Comparison of ENCODE assay signal across 9 mouse cellular contexts in genomic region chr1:55960291-55960690, GRCm38 (mm10).
A peak's percentile ranks its signal among the peaks of the same experiment; 100 is the strongest.
DNase-seq lines count a peak whose midpoint lies in the region; ATAC-seq and TF ChIP-seq lines count a peak whose summit lies in the region.
"Had no signal": no experiment of that assay in that cellular context is flagged by ENCODE, and none has a peak within 500 bp of the region (broad histone marks: within the 10 kb centered on the region; RNA-seq: fewer than 3 reads in every experiment).

No protein-coding gene starts in this region.

- H3K27ac ChIP-seq in spleen, adult 2 months (ENCODE audit: insufficient read depth, low read length) = no peak overlapping the region
- no peak overlapping the region for H3K27ac ChIP-seq in forebrain, embryonic 16.5 days (ENCODE audit: low read length)
- no peak overlapping the region for H3K27ac ChIP-seq in liver, embryonic 11.5 days (ENCODE audit: low read depth, low read length)
- H3K27ac ChIP-seq in olfactory bulb, adult 2 months (ENCODE audit: insufficient read depth, low read depth, low read length) = no peak overlapping the region
- H3K27ac ChIP-seq: stomach, embryonic 15.5 days had no signal

- DNase-seq in spleen, adult 2 months (ENCODE audit: low read depth in 1 of 2, low spot score in 2 of 2) = peak in 1 of 2 experiments; percentile 9
- no peak for DNase-seq in spleen, postnatal 14 days (ENCODE audit: low spot score in 2 of 2)
- peak; percentile 75 for DNase-seq in kidney, postnatal 10 days
- DNase-seq in liver, embryonic 11.5 days (ENCODE audit: low spot score) = peak; percentile 38
- DNase-seq in urinary bladder, postnatal 25 days (ENCODE audit: low spot score) = peak; percentile 62

- H3K36me3 ChIP-seq in spleen, adult 2 months (ENCODE audit: control insufficient read depth, insufficient read depth, low read length) = no peaks in the 10 kb centered on the region
- no peaks in the 10 kb centered on the region for H3K36me3 ChIP-seq in forebrain, embryonic 16.5 days (ENCODE audit: control insufficient read depth, insufficient read depth)
- H3K36me3 ChIP-seq in liver, embryonic 11.5 days (ENCODE audit: control insufficient read depth, insufficient read depth, low read length) = no peaks in the 10 kb centered on the region
- H3K36me3 ChIP-seq: stomach, embryonic 15.5 days had no signal

- no peak for TF ChIP-seq POLR2A in spleen, adult 2 months (IDR thresholded peaks at IDR 0.05; ENCODE audit: low read depth, low read length)
- TF ChIP-seq POLR2A in olfactory bulb, adult 2 months (IDR thresholded peaks at IDR 0.05; ENCODE audit: insufficient read depth, low read depth, low read length) = no peak

- no peaks in the 10 kb centered on the region for H3K27me3 ChIP-seq in spleen, adult 2 months (ENCODE audit: control insufficient read depth, insufficient read depth, low read length)
- no peaks in the 10 kb centered on the region for H3K27me3 ChIP-seq in forebrain, embryonic 16.5 days (replicated peaks; ENCODE audit: control insufficient read depth, insufficient read depth, low read length)
- H3K27me3 ChIP-seq in liver, embryonic 11.5 days (replicated peaks; ENCODE audit: control insufficient read depth, insufficient read depth, low read length) = no peaks in the 10 kb centered on the region
- H3K27me3 ChIP-seq: stomach, embryonic 15.5 days had no signal

- no peak overlapping the region for H3K9ac ChIP-seq in forebrain, embryonic 16.5 days (replicated peaks; ENCODE audit: low read depth, low read length)
- no peak overlapping the region for H3K9ac ChIP-seq in liver, embryonic 11.5 days (ENCODE audit: low read depth, low read length)
- H3K9ac ChIP-seq: stomach, embryonic 15.5 days had no signal

- TF ChIP-seq CTCF in spleen, adult 2 months (IDR thresholded peaks at IDR 0.05; ENCODE audit: extremely low read depth, insufficient read depth, insufficient read length, insufficient replicate concordance) = peak; percentile 19; the same call in 1 of the 2 replicates
- peak; percentile 40; the same call in 1 of the 2 replicates for TF ChIP-seq CTCF in olfactory bulb, adult 2 months (IDR thresholded peaks at IDR 0.05; ENCODE audit: insufficient read depth, low read depth, low read length)

- H3K4me1 ChIP-seq in spleen, adult 2 months (ENCODE audit: control insufficient read depth, insufficient read depth, insufficient read length) = no peaks in the 10 kb centered on the region
- no peaks in the 10 kb centered on the region for H3K4me1 ChIP-seq in forebrain, embryonic 16.5 days (replicated peaks; ENCODE audit: control insufficient read depth, insufficient read depth, low read length)
- no peaks in the 10 kb centered on the region for H3K4me1 ChIP-seq in liver, embryonic 11.5 days (replicated peaks; ENCODE audit: control insufficient read depth, insufficient read depth, low read length)
- H3K4me1 ChIP-seq in olfactory bulb, adult 2 months (ENCODE audit: control insufficient read depth, insufficient read depth, low read length) = no peaks in the 10 kb centered on the region
- H3K4me1 ChIP-seq: stomach, embryonic 15.5 days had no signal

- ATAC-seq in cerebellum, adult (ENCODE audit: insufficient number of reproducible peaks, low FRiP score, low TSS enrichment) = 0 out of 2 replicates have a peak, but pooled peaks have one; percentile 58
- peak; percentile 84 for ATAC-seq in forebrain, embryonic 16.5 days
- no peak for ATAC-seq in liver, embryonic 11.5 days (replicated peaks; ENCODE audit: low FRiP score)

- no peaks in the 10 kb centered on the region for H3K9me3 ChIP-seq in forebrain, embryonic 16.5 days (ENCODE audit: control insufficient read depth, low read length)
- no peaks in the 10 kb centered on the region for H3K9me3 ChIP-seq in liver, embryonic 11.5 days (ENCODE audit: control insufficient read depth, low read length)
- H3K9me3 ChIP-seq: stomach, embryonic 15.5 days had no signal

- 21% methylated on average over 6 of the region's 6 CpGs for WGBS in spleen, adult 2 months
- WGBS in forebrain, embryonic 16.5 days = 17% methylated on average over 6 of the region's 6 CpGs
- WGBS in liver, embryonic 11.5 days = 23% methylated on average over 6 of the region's 6 CpGs
- WGBS in olfactory bulb, adult 2 months = 15% methylated on average over 6 of the region's 6 CpGs

- H3K4me2 ChIP-seq in forebrain, embryonic 16.5 days (ENCODE audit: low read length) = no peak overlapping the region
- H3K4me2 ChIP-seq in liver, embryonic 11.5 days = no peak overlapping the region
- H3K4me2 ChIP-seq: stomach, embryonic 15.5 days had no signal

- no peak overlapping the region for H3K4me3 ChIP-seq in spleen, adult 2 months (ENCODE audit: extremely low read depth, insufficient read depth, insufficient read length)
- no peak overlapping the region for H3K4me3 ChIP-seq in forebrain, embryonic 16.5 days (replicated peaks; ENCODE audit: low read length)
- no peak overlapping the region for H3K4me3 ChIP-seq in liver, embryonic 11.5 days (ENCODE audit: low read depth, low read length)
- H3K4me3 ChIP-seq in olfactory bulb, adult 2 months (ENCODE audit: insufficient read depth, low read depth, low read length) = no peak overlapping the region
- H3K4me3 ChIP-seq: stomach, embryonic 15.5 days had no signal

Comparison
In these comparisons a context has a peak if more than half of its experiments do, and no peak if none do; other contexts are left out.
1. DNase-seq: peak in kidney, postnatal 10 days (single experiment), liver, embryonic 11.5 days (single experiment) and urinary bladder, postnatal 25 days (single experiment); none in spleen, postnatal 14 days (0 of 2).